Mouse (Mus musculus) embryonic facial prominence, embryonic 14.5 days (tissue): ENCODE results near the gene 1190005I06Rik. TPM values are rescaled to one million over a fixed set of nuclear protein-coding genes. Genes with fewer than 3 reads are reported as not detected.
A peak's percentile ranks its signal among the peaks of the same experiment; 100 is the strongest.

Source experiments
- ATAC-seq: fragments of 200-750 bp; cut with Nextera tagmentation; 2 replicates; pipeline ENCODE4 v1.8.0; 2017; ENCODE audit warnings: low read depth, moderate number of reproducible peaks, moderate TSS enrichment
- DNase-seq: peaks from one replicate; pipeline ENCODE4 v3.0.0-alpha.2; 2015; ENCODE audit warnings: low spot score
- H3K27ac ChIP-seq: fragments of 300-500 bp; sonication (generic); replicated peaks from 2 replicates; pipeline ENCODE4 v1.5.1; 2014; ENCODE audit warnings: low read depth, mild to moderate bottlenecking, low read length, moderate library complexity
- H3K27me3 ChIP-seq: fragments of 300-500 bp; sonication (generic); replicated peaks from 2 replicates; pipeline ENCODE4 v1.6.1; 2014; ENCODE audit warnings: low read length; ENCODE audit not compliant: control insufficient read depth, insufficient read depth
- H3K36me3 ChIP-seq: fragments of 300-500 bp; sonication (generic); 2 replicates; pipeline ENCODE4 v1.6.1; 2014; ENCODE audit warnings: low read length, mixed read lengths; ENCODE audit not compliant: control insufficient read depth, insufficient read depth
- H3K4me1 ChIP-seq: fragments of 300-500 bp; sonication (generic); 2 replicates; pipeline ENCODE4 v1.6.1; 2014; ENCODE audit warnings: antibody characterized with exemption, low read length; ENCODE audit not compliant: control insufficient read depth, insufficient read depth
- H3K4me2 ChIP-seq: fragments of 300-500 bp; sonication (generic); 2 replicates; pipeline ENCODE4 v1.6.1; 2014; ENCODE audit warnings: low read depth, mild to moderate bottlenecking, low read length, moderate library complexity, mixed read lengths
- H3K4me3 ChIP-seq: fragments of 300-500 bp; sonication (generic); 2 replicates; pipeline ENCODE4 v1.5.1; 2014; ENCODE audit warnings: low read depth, mild to moderate bottlenecking, low read length
- H3K9ac ChIP-seq: fragments of 300-500 bp; sonication (generic); 2 replicates; pipeline ENCODE4 v1.6.1; 2014; ENCODE audit warnings: low read depth, mild to moderate bottlenecking, low read length, moderate library complexity, mixed read lengths
- H3K9me3 ChIP-seq: fragments of 300-500 bp; sonication (generic); 2 replicates; pipeline ENCODE4 v1.6.1; 2016; ENCODE audit warnings: low read length; ENCODE audit not compliant: control insufficient read depth
- WGBS: fragments of 180-500 bp; shearing (Covaris S2); extraction: QIAGEN DNeasy Blood & Tissue Kit; methylation state at CpG from one replicate; pipeline ENCODE4 v1.1.7; 2014; 5-methylcytosine and 5-hydroxymethylcytosine counted together
- polyA plus RNA-seq: library from polyadenylated mRNA; unstranded; fragments of >200 nt; fragmentation: Nextera tagmentation; extraction: Ambion mirVana; gene quantifications from 2 replicates; pipeline ENCODE4 v1.2.1, GENCODE M21; 2014

The 1190005I06Rik gene
- polyA plus RNA-seq, 1 experiment from 2014 or later: 6.9 TPM

DNA sequence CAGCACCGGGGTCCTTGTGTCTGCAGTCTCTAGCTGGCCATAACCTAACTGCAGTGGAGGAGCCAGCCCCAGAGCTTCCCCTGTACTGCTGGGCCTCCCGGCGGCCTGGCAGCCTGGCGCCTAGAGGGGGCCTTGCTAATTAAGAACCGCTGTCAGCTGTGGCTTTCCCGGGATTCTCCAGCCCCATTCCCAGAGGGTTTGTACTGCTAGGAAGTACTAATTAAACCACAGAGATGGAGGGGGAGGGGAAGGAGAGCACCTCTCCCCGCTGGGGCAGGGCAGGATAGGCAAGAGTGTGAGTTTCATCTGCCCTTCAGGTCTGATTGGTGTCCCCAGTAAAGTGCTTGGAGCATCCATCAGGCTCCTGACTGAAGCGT lies 84.1 kb downstream of the 1190005I06Rik start:
- Histone ChIP-seq H3K4me1 (peaks cover 56% of the 10 kb centered on the region), H3K9me3 (no peaks in the 10 kb centered on the region), H3K9ac (0 out of 2 replicates have a peak overlapping the region, but pooled peaks have one; percentile 40), H3K27me3 (no peaks in the 10 kb centered on the region), H3K27ac (peak overlapping the region; percentile 68), H3K4me2 (peak overlapping the region; percentile 36), H3K4me3 (no peak overlapping the region), H3K36me3 (peaks cover 26% of the 10 kb centered on the region)
- ATAC-seq (peak; percentile 30), DNase-seq (peak; percentile 91)
- WGBS: 6% methylated on average over 8 of the region's 8 CpGs

DNA sequence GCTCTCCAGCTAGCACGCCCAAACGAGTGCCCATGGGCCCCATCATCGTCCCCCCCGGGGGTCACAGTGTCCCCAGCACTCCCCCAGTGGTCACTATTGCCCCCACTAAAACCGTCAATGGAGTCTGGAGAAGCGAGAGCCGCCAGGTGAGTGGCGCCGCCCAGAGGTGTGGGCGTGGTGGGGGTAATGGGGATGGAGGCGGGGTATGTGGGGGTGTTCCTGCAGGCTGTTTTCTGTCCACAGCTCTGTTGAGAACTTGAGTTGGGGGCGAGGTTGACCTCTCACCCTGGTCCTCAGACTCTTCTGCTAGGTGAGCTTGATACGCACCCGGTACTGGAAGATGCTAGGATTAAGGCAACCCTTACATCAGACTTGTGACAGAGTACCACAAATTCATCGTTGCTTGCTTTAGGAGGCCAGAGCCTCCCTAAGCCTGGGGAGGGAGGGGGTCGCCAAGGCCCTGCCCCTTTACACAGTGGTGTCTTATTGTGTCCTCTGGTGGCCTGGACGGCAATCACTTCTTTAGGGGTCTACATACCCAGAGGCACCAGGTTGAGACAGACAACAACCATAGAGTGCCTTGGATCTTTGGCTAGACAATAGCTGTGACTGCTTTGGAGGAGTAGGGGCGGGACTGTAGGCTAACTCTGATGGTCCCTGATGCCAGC lies 84.6 kb downstream of the 1190005I06Rik start:
- Histone ChIP-seq H3K9me3 (no peaks in the 10 kb centered on the region), H3K27ac (peak overlapping the region; percentile 68), H3K36me3 (peaks cover 20% of the 10 kb centered on the region), H3K9ac (peak overlapping the region; percentile 40; the same call in 1 of the 2 replicates), H3K27me3 (no peaks in the 10 kb centered on the region), H3K4me3 (no peak overlapping the region), H3K4me2 (peak overlapping the region; percentile 36; the same call in 1 of the 2 replicates), H3K4me1 (peaks cover 59% of the 10 kb centered on the region)
- no peak for DNase-seq
- no peak for ATAC-seq
- 70% methylated on average over 18 of the region's 18 CpGs for WGBS

DNA sequence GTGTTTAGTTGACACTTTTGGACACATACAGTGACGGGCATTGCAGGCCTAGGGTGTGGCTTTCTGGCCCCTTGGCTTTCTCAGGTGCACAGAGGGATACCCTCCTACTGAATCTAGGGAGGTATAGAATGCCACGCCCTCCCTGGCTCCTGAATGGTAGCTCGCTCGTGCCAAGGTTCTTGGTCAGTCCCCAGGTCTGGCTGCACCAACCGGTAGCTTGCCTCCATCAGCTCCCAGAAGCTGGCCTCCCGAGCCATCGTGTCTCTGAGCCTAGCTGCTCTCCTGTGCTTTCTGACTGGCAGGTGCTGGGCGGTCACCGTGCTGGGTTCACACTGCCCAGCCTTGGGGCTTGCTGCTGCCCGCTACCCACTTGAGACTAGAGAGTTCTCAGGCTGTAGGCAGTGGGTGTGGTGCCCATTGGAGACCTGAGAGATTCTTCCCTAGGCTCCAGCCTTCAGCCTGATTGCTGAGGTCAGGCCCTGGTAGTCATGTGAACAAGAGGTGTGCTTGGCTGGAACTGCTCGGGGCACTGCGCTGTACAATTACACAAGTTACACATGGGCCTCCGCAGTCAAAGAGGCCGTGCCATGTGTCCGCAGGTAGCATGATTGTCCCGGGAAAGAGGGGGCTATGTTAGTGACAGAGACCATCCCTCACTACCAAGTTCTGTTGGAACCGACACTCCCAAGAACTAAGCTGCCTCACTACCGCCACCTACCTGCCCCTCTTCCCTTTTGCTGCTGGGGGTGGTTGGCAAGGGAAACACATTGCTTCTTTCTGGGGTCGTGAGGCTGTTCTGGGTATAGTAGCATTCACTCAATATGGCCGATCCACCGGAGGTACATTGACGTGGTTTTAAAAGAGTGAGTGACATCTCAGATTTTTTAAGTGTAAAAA lies 85.6 kb downstream of the 1190005I06Rik start:
- Histone ChIP-seq H3K4me1 (peaks cover 69% of the 10 kb centered on the region), H3K27me3 (no peaks in the 10 kb centered on the region)

DNA sequence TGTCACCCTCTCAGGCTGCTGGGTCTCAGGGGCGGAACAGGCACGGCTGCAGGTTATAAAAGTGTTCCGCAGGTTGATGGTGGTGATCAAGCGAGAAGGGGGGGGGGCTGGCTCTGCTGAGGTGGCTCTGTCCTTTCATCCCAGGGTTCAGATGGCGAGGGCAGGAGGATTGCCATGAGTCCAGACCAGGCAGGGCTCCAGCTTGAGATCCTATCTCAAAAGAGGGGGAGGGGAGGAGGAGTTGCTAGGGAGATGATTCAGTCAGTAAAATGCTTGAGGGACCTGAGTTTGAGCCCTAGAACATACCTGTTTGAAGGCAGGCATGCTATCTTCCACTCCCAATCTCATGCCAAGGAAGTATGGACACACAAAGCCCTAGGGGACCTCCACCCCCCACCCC lies 86.9 kb downstream of the 1190005I06Rik start:
- Histone ChIP-seq H3K4me1 (peaks cover 78% of the 10 kb centered on the region), H3K27ac (no peak overlapping the region), H3K4me2 (no peak overlapping the region), H3K9me3 (no peaks in the 10 kb centered on the region), H3K27me3 (no peaks in the 10 kb centered on the region), H3K4me3 (no peak overlapping the region), H3K9ac (no peak overlapping the region), H3K36me3 (0 out of 2 replicates have a peak, but pooled peaks cover 4% of the 10 kb centered on the region)
- DNase-seq (no peak), ATAC-seq (no peak)
- 80% methylated on average over 5 of the region's 5 CpGs for WGBS

More for the DNA sequence above, 85.6 kb downstream of the 1190005I06Rik start:
- Histone ChIP-seq H3K27ac (0 out of 2 replicates have a peak overlapping the region, but pooled peaks have one; percentile 68), H3K4me2 (no peak overlapping the region), H3K9ac (no peak overlapping the region), H3K4me3 (no peak overlapping the region), H3K36me3 (peaks cover 10% of the 10 kb centered on the region; the same call in 1 of the 2 replicates), H3K9me3 (no peaks in the 10 kb centered on the region)
- no peak for DNase-seq
- ATAC-seq: no peak
- WGBS: 78% methylated on average over 21 of the region's 22 CpGs

DNA sequence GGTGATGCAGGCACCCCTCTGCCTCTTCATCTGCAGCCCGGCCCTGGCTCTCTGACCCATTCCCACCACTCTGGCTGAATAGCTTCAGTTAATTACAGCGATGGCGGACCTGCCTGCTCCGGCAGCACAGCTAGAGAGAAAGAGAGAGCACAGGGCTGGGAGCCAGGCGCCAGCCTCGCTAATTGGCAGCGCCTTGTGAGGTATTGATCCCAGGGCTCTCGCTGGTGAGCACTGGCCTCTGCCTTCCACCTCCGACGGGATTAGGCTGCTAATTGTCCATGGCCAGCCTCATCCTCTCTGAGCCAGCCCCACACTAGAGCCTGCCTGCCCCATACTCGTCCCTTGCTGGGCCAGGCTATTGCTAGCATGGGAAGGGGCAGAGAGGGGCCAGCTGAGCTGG lies 87.8 kb downstream of the 1190005I06Rik start:
- H3K27me3 ChIP-seq: no peaks in the 10 kb centered on the region
- no peak overlapping the region for H3K27ac ChIP-seq
- H3K36me3 ChIP-seq: 0 out of 2 replicates have a peak, but pooled peaks cover 4% of the 10 kb centered on the region
- no peak overlapping the region for H3K4me3 ChIP-seq
- H3K9me3 ChIP-seq: no peaks in the 10 kb centered on the region
- H3K4me1 ChIP-seq: peaks cover 72% of the 10 kb centered on the region
- DNase-seq (peak; percentile 70), ATAC-seq (no peak; the same call in 1 of the 2 replicates)
- 28% methylated on average over 11 of the region's 11 CpGs for WGBS
- 0 out of 2 replicates have a peak overlapping the region, but pooled peaks have one; percentile 25 for H3K9ac ChIP-seq
- H3K4me2 ChIP-seq: no peak overlapping the region

Other genes starting within 250 kb of the 1190005I06Rik start
- 82.7 and 94.0 TPM in 2 replicates for gene Gins2, start 58.3 kb downstream of the 1190005I06Rik start, polyA plus RNA-seq
- 2.7 and 3.3 TPM in 2 replicates for gene Gm27021, start 20.4 kb upstream of the 1190005I06Rik start, polyA plus RNA-seq
- 977 and 1,053 TPM in 2 replicates for gene Cox4i1, start 20.6 kb upstream of the 1190005I06Rik start, polyA plus RNA-seq
- 221 and 243 TPM in 2 replicates for gene Emc8, start 20.9 kb upstream of the 1190005I06Rik start, polyA plus RNA-seq
- 7.4 and 8.9 TPM in 2 replicates for gene Irf8, start 88.7 kb upstream of the 1190005I06Rik start, polyA plus RNA-seq